Mouse (Mus musculus): ENCODE measurements around the gene Acss3. TPM values are rescaled to one million over a fixed set of nuclear protein-coding genes. Genes with fewer than 3 reads are reported as not detected.

Acss3 gene
- polyA plus RNA-seq, 1 experiment from 2014 or later = 3.6 TPM

GRCm38 (mm10) chr10:107040837-107041236 lies 82.6 kb downstream of the Acss3 start:
- DNase-seq (ENCODE audit: low spot score) = no peak

GRCm38 (mm10) chr10:107040378-107040777 lies 83.1 kb downstream of the Acss3 start:
- DNase-seq (ENCODE audit: low spot score) (no peak), ATAC-seq (ENCODE audit: insufficient number of reproducible peaks, low FRiP score, low TSS enrichment, low read depth) (no peak)
- Histone ChIP-seq H3K36me3 (ENCODE audit: control insufficient read depth, insufficient read depth, low read length) (no peaks in the 10 kb centered on the region), H3K4me2 (ENCODE audit: low read depth, severe bottlenecking) (no peak overlapping the region), H3K4me1 (ENCODE audit: control insufficient read depth, insufficient read depth, low read length) (no peaks in the 10 kb centered on the region), H3K9me3 (ENCODE audit: control insufficient read depth, low read length) (no peaks in the 10 kb centered on the region), H3K4me3 (ENCODE audit: low read depth, low read length) (no peak overlapping the region), H3K27ac (replicated peaks; ENCODE audit: low read depth, low read length) (no peak overlapping the region), H3K9ac (ENCODE audit: low read length) (no peak overlapping the region), H3K27me3 (ENCODE audit: control insufficient read depth, insufficient read depth, low read length) (no peaks in the 10 kb centered on the region)
- 75% methylated on average over 6 of the region's 6 CpGs for WGBS

More at GRCm38 (mm10) chr10:107040837-107041236, 82.6 kb downstream of the Acss3 start:
- WGBS = 86% methylated on average over 2 of the region's 2 CpGs
- Histone ChIP-seq H3K4me1 (ENCODE audit: control insufficient read depth, insufficient read depth, low read length) (no peaks in the 10 kb centered on the region), H3K27me3 (ENCODE audit: control insufficient read depth, insufficient read depth, low read length) (no peaks in the 10 kb centered on the region), H3K9me3 (ENCODE audit: control insufficient read depth, low read length) (no peaks in the 10 kb centered on the region), H3K9ac (ENCODE audit: low read length) (no peak overlapping the region), H3K4me2 (ENCODE audit: low read depth, severe bottlenecking) (no peak overlapping the region; the same call in 1 of the 2 replicates), H3K27ac (replicated peaks; ENCODE audit: low read depth, low read length) (no peak overlapping the region), H3K4me3 (ENCODE audit: low read depth, low read length) (no peak overlapping the region), H3K36me3 (ENCODE audit: control insufficient read depth, insufficient read depth, low read length) (no peaks in the 10 kb centered on the region)
- no peak for ATAC-seq (ENCODE audit: insufficient number of reproducible peaks, low FRiP score, low TSS enrichment, low read depth)

- H3K4me1 ChIP-seq (ENCODE audit: control insufficient read depth, insufficient read depth, low read length) = no peaks in the 10 kb centered on the region
- H3K9ac ChIP-seq (ENCODE audit: low read length) = no peak overlapping the region
- no peak for DNase-seq (ENCODE audit: low spot score)
- H3K27me3 ChIP-seq (ENCODE audit: control insufficient read depth, insufficient read depth, low read length) = no peaks in the 10 kb centered on the region
- H3K9me3 ChIP-seq (ENCODE audit: control insufficient read depth, low read length) = no peaks in the 10 kb centered on the region
- H3K4me3 ChIP-seq (ENCODE audit: low read depth, low read length) = no peak overlapping the region
- H3K4me2 ChIP-seq (ENCODE audit: low read depth, severe bottlenecking) = no peak overlapping the region
- no peak overlapping the region for H3K27ac ChIP-seq (replicated peaks; ENCODE audit: low read depth, low read length)
- no peak for ATAC-seq (ENCODE audit: insufficient number of reproducible peaks, low FRiP score, low TSS enrichment, low read depth)
- 91% methylated on average over 4 of the region's 4 CpGs for WGBS
- H3K36me3 ChIP-seq (ENCODE audit: control insufficient read depth, insufficient read depth, low read length) = no peaks in the 10 kb centered on the region
Measured at GRCm38 (mm10) chr10:107039211-107039610, 84.3 kb downstream of the Acss3 start.

GRCm38 (mm10) chr10:107024254-107024653 lies 99.2 kb downstream of the Acss3 start:
- ATAC-seq (ENCODE audit: insufficient number of reproducible peaks, low FRiP score, low TSS enrichment, low read depth) (no peak), DNase-seq (ENCODE audit: low spot score) (no peak)
- Histone ChIP-seq H3K9ac (ENCODE audit: low read length) (no peak overlapping the region), H3K4me1 (ENCODE audit: control insufficient read depth, insufficient read depth, low read length) (no peaks in the 10 kb centered on the region), H3K27ac (replicated peaks; ENCODE audit: low read depth, low read length) (no peak overlapping the region), H3K27me3 (ENCODE audit: control insufficient read depth, insufficient read depth, low read length) (no peaks in the 10 kb centered on the region), H3K4me2 (ENCODE audit: low read depth, severe bottlenecking) (no peak overlapping the region), H3K4me3 (ENCODE audit: low read depth, low read length) (no peak overlapping the region), H3K36me3 (ENCODE audit: control insufficient read depth, insufficient read depth, low read length) (no peaks in the 10 kb centered on the region), H3K9me3 (ENCODE audit: control insufficient read depth, low read length) (no peaks in the 10 kb centered on the region)
- 82% methylated on average over 4 of the region's 4 CpGs for WGBS

GRCm38 (mm10) chr10:107021118-107021517 lies 102.3 kb downstream of the Acss3 start:
- DNase-seq (ENCODE audit: low spot score) = no peak
- ATAC-seq (ENCODE audit: insufficient number of reproducible peaks, low FRiP score, low TSS enrichment, low read depth) = no peak
- Histone ChIP-seq H3K4me2 (ENCODE audit: low read depth, severe bottlenecking) (no peak overlapping the region), H3K27ac (replicated peaks; ENCODE audit: low read depth, low read length) (no peak overlapping the region), H3K9me3 (ENCODE audit: control insufficient read depth, low read length) (no peaks in the 10 kb centered on the region), H3K4me3 (ENCODE audit: low read depth, low read length) (no peak overlapping the region), H3K9ac (ENCODE audit: low read length) (no peak overlapping the region), H3K36me3 (ENCODE audit: control insufficient read depth, insufficient read depth, low read length) (no peaks in the 10 kb centered on the region), H3K4me1 (ENCODE audit: control insufficient read depth, insufficient read depth, low read length) (no peaks in the 10 kb centered on the region), H3K27me3 (ENCODE audit: control insufficient read depth, insufficient read depth, low read length) (no peaks in the 10 kb centered on the region)
- 92% methylated on average over 5 of the region's 5 CpGs for WGBS

- 69% methylated on average over 2 of the region's 2 CpGs for WGBS
- ATAC-seq (ENCODE audit: insufficient number of reproducible peaks, low FRiP score, low TSS enrichment, low read depth) = no peak
- DNase-seq (ENCODE audit: low spot score) = no peak
Measured at GRCm38 (mm10) chr10:107011142-107011541, 112.3 kb downstream of the Acss3 start.

GRCm38 (mm10) chr10:106998052-106998625 lies 125.3 kb downstream of the Acss3 start:
- Histone ChIP-seq H3K9me3 (ENCODE audit: control insufficient read depth, low read length) (no peaks in the 10 kb centered on the region), H3K36me3 (ENCODE audit: control insufficient read depth, insufficient read depth, low read length) (no peaks in the 10 kb centered on the region), H3K27me3 (ENCODE audit: control insufficient read depth, insufficient read depth, low read length) (no peaks in the 10 kb centered on the region), H3K27ac (replicated peaks; ENCODE audit: low read depth, low read length) (no peak overlapping the region), H3K9ac (ENCODE audit: low read length) (no peak overlapping the region), H3K4me3 (ENCODE audit: low read depth, low read length) (no peak overlapping the region), H3K4me2 (ENCODE audit: low read depth, severe bottlenecking) (no peak overlapping the region), H3K4me1 (ENCODE audit: control insufficient read depth, insufficient read depth, low read length) (no peaks in the 10 kb centered on the region)
- no peak for ATAC-seq (ENCODE audit: insufficient number of reproducible peaks, low FRiP score, low TSS enrichment, low read depth)
- 98% methylated on average over 2 of the region's 2 CpGs for WGBS
- no peak for DNase-seq (ENCODE audit: low spot score)

More at GRCm38 (mm10) chr10:107011142-107011541, 112.3 kb downstream of the Acss3 start:
- Histone ChIP-seq H3K27ac (replicated peaks; ENCODE audit: low read depth, low read length) (no peak overlapping the region), H3K27me3 (ENCODE audit: control insufficient read depth, insufficient read depth, low read length) (no peaks in the 10 kb centered on the region), H3K36me3 (ENCODE audit: control insufficient read depth, insufficient read depth, low read length) (no peaks in the 10 kb centered on the region), H3K4me1 (ENCODE audit: control insufficient read depth, insufficient read depth, low read length) (no peaks in the 10 kb centered on the region), H3K4me2 (ENCODE audit: low read depth, severe bottlenecking) (no peak overlapping the region), H3K9me3 (ENCODE audit: control insufficient read depth, low read length) (no peaks in the 10 kb centered on the region), H3K4me3 (ENCODE audit: low read depth, low read length) (no peak overlapping the region), H3K9ac (ENCODE audit: low read length) (no peak overlapping the region)

- ATAC-seq (ENCODE audit: insufficient number of reproducible peaks, low FRiP score, low TSS enrichment, low read depth) = no peak
- no peaks in the 10 kb centered on the region for H3K36me3 ChIP-seq (ENCODE audit: control insufficient read depth, insufficient read depth, low read length)
- no peaks in the 10 kb centered on the region for H3K4me1 ChIP-seq (ENCODE audit: control insufficient read depth, insufficient read depth, low read length)
- no peak overlapping the region for H3K27ac ChIP-seq (replicated peaks; ENCODE audit: low read depth, low read length)
- no peak overlapping the region for H3K9ac ChIP-seq (ENCODE audit: low read length)
- 78% methylated on average over 4 of the region's 4 CpGs for WGBS
- DNase-seq (ENCODE audit: low spot score) = no peak
- no peak overlapping the region for H3K4me2 ChIP-seq (ENCODE audit: low read depth, severe bottlenecking)
- H3K9me3 ChIP-seq (ENCODE audit: control insufficient read depth, low read length) = no peaks in the 10 kb centered on the region
- H3K4me3 ChIP-seq (ENCODE audit: low read depth, low read length) = no peak overlapping the region
- H3K27me3 ChIP-seq (ENCODE audit: control insufficient read depth, insufficient read depth, low read length) = no peaks in the 10 kb centered on the region
Measured at GRCm38 (mm10) chr10:106989478-106989877, 134.0 kb downstream of the Acss3 start.

Data from limb, embryonic 11.5 days (tissue).